17 mouse cellular contexts compared by ENCODE assay signal in the genomic region with DNA sequence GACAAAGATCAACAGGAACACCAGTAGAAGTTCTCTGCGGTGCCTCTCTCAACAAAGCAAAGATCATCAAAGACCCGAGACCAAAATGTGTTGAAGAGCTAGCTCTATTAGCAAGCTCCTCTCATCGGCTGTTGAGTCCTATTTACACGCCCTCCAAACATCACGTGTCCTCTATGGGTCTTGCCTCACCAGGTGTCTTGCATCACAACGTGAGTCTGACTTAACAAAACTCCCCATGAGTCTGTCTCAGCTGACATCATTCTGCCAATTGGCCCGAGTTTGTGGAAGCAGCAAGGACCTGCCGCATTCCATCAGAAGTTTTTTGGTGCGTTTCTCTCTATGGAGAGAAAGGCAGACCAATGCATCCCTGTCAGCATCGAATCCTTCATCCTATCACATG. TPM values are rescaled to one million over a fixed set of nuclear protein-coding genes. Genes with fewer than 3 reads are reported as not detected.
DNase-seq lines count a peak whose midpoint lies in the region; ATAC-seq lines count a peak whose summit lies in the region.
"Had no signal": no experiment of that assay in that cellular context is flagged by ENCODE, and none has a peak within 500 bp of the region (broad histone marks: within the 10 kb centered on the region; RNA-seq: fewer than 3 reads in every experiment).

No protein-coding gene starts in this region.

- 72% methylated on average over 10 of the region's 10 CpGs for WGBS in limb, embryonic 10.5 days

- H3K4me3 ChIP-seq in limb, embryonic 10.5 days = no peak overlapping the region
- H3K4me3 ChIP-seq: forebrain, embryonic 12.5 days; hindbrain, embryonic 10.5 days; intestine, embryonic 15.5 days; megakaryocyte, embryonic 14.5 days had no signal

- ATAC-seq in granulocyte monocyte progenitor cell, adult 5-6 weeks (replicated peaks; ENCODE audit: poor library complexity, severe bottlenecking) = peak; percentile 87
- ATAC-seq: intestine, embryonic 15.5 days had no signal

- H3K9me3 ChIP-seq in limb, embryonic 10.5 days (replicated peaks) = no peaks in the 10 kb centered on the region
- H3K9me3 ChIP-seq: forebrain, embryonic 12.5 days; hindbrain, embryonic 10.5 days; intestine, embryonic 15.5 days; megakaryocyte, embryonic 14.5 days had no signal

- peaks cover 5% of the 10 kb centered on the region; the same call in 1 of the 2 replicates for H3K4me1 ChIP-seq in limb, embryonic 10.5 days
- H3K4me1 ChIP-seq: forebrain, embryonic 12.5 days; intestine, embryonic 15.5 days had no signal

- peaks cover 13% of the 10 kb centered on the region for H3K27me3 ChIP-seq in limb, embryonic 10.5 days (ENCODE audit: low read depth, poor library complexity, severe bottlenecking)

- no peak overlapping the region for H3K27ac ChIP-seq in limb, embryonic 10.5 days
- H3K27ac ChIP-seq: forebrain, embryonic 12.5 days; hindbrain, embryonic 10.5 days; intestine, embryonic 15.5 days; liver, embryonic 14.5 days had no signal

- peak; percentile 21 for DNase-seq in adrenal gland, adult 2 months
- DNase-seq in adrenal gland, postnatal 10 days = no peak
- DNase-seq in 416B (ENCODE audit: low read depth) = peak; percentile 55
- DNase-seq in lung, postnatal 36 days = peak; percentile 60
- no peak for DNase-seq in natural killer cell, adult 2 months (ENCODE audit: low spot score in 2 of 2)
- no peak for DNase-seq in cerebellum, postnatal 4 days (ENCODE audit: low spot score in 2 of 2)
- DNase-seq in limb, embryonic 10.5 days (ENCODE audit: low spot score) = no peak
- DNase-seq: cerebellum, postnatal 14 days; kidney, postnatal 10 days; left cerebral cortex, postnatal 4 days; thymus, postnatal 4 days had no signal

- no peaks in the 10 kb centered on the region for H3K36me3 ChIP-seq in limb, embryonic 10.5 days
- H3K36me3 ChIP-seq: forebrain, embryonic 12.5 days; hindbrain, embryonic 10.5 days; intestine, embryonic 15.5 days had no signal

RNA-seq across cellular contexts. Expression of gene Nlrc5, which starts 6.2 kb away (rescaled TPM):
- 1 to 10 TPM; 5.2 to 7.9 TPM for total RNA-seq in adrenal gland, adult 2 months (2021)
- 6.2 and 7.5 TPM in 2 replicates for polyA plus RNA-seq in adrenal gland, adult 2 months (2012; rRNA removed)
- 1 to 10 TPM; 2.8 TPM for total RNA-seq in adrenal gland, postnatal 10 days (2021)
- 35.8 and 43.0 TPM in 2 replicates for total RNA-seq in granulocyte monocyte progenitor cell, adult 5-6 weeks (2014; fragmentation: Nextera tagmentation)
- total RNA-seq in granulocyte monocyte progenitor cell, adult 5-6 weeks (2017) = 19.3 and 19.4 TPM in 2 replicates
- not detected in 2 replicates for polyA plus RNA-seq in limb, embryonic 10.5 days (2016; fragmentation: Nextera tagmentation; extraction: Ambion mirVana)

RNA-seq across cellular contexts. Expression of gene Herpud1, which starts 41.7 kb away (rescaled TPM):
- 100 to 1,000 TPM in 1 of 2 experiments, 10 to 100 TPM in 1; 99.0 to 141 TPM for total RNA-seq in adrenal gland, adult 2 months (2021)
- 188 and 195 TPM in 2 replicates for polyA plus RNA-seq in adrenal gland, adult 2 months (2012; rRNA removed)
- 100 to 1,000 TPM in 1 of 2 experiments, 10 to 100 TPM in 1; 93.9 to 145 TPM for total RNA-seq in adrenal gland, postnatal 10 days (2021)
- total RNA-seq in granulocyte monocyte progenitor cell, adult 5-6 weeks (2014; fragmentation: Nextera tagmentation) = 81.6 and 83.0 TPM in 2 replicates
- 80.3 and 95.4 TPM in 2 replicates for total RNA-seq in granulocyte monocyte progenitor cell, adult 5-6 weeks (2017)
- 52.4 and 54.0 TPM in 2 replicates for polyA plus RNA-seq in limb, embryonic 10.5 days (2016; fragmentation: Nextera tagmentation; extraction: Ambion mirVana)

Comparison
In these comparisons a context has a peak if more than half of its experiments do, and no peak if none do; other contexts are left out.
1. DNase-seq: peak in adrenal gland, adult 2 months (single experiment), 416B (single experiment) and lung, postnatal 36 days (single experiment); none in adrenal gland, postnatal 10 days (single experiment), natural killer cell, adult 2 months (0 of 2), cerebellum, postnatal 4 days (0 of 2) and limb, embryonic 10.5 days (single experiment).